Mouse (Mus musculus) embryonic facial prominence, embryonic 14.5 days (tissue): Measurements from ENCODE around the gene 1190005I06Rik. TPM values are rescaled to one million over a fixed set of nuclear protein-coding genes. Genes with fewer than 3 reads are reported as not detected.

Experiments
- ATAC-seq: fragments of 200-750 bp; cut with Nextera tagmentation; 2 replicates; pipeline ENCODE4 v1.8.0; 2017; ENCODE audit warnings: low read depth, moderate number of reproducible peaks, moderate TSS enrichment
- DNase-seq: peaks from one replicate; pipeline ENCODE4 v3.0.0-alpha.2; 2015; ENCODE audit warnings: low spot score
- H3K27ac ChIP-seq: fragments of 300-500 bp; sonication (generic); replicated peaks from 2 replicates; pipeline ENCODE4 v1.5.1; 2014; ENCODE audit warnings: low read depth, mild to moderate bottlenecking, low read length, moderate library complexity
- H3K27me3 ChIP-seq: fragments of 300-500 bp; sonication (generic); replicated peaks from 2 replicates; pipeline ENCODE4 v1.6.1; 2014; ENCODE audit warnings: low read length; ENCODE audit not compliant: control insufficient read depth, insufficient read depth
- H3K36me3 ChIP-seq: fragments of 300-500 bp; sonication (generic); 2 replicates; pipeline ENCODE4 v1.6.1; 2014; ENCODE audit warnings: low read length, mixed read lengths; ENCODE audit not compliant: control insufficient read depth, insufficient read depth
- H3K4me1 ChIP-seq: fragments of 300-500 bp; sonication (generic); 2 replicates; pipeline ENCODE4 v1.6.1; 2014; ENCODE audit warnings: antibody characterized with exemption, low read length; ENCODE audit not compliant: control insufficient read depth, insufficient read depth
- H3K4me2 ChIP-seq: fragments of 300-500 bp; sonication (generic); 2 replicates; pipeline ENCODE4 v1.6.1; 2014; ENCODE audit warnings: low read depth, mild to moderate bottlenecking, low read length, moderate library complexity, mixed read lengths
- H3K4me3 ChIP-seq: fragments of 300-500 bp; sonication (generic); 2 replicates; pipeline ENCODE4 v1.5.1; 2014; ENCODE audit warnings: low read depth, mild to moderate bottlenecking, low read length
- H3K9ac ChIP-seq: fragments of 300-500 bp; sonication (generic); 2 replicates; pipeline ENCODE4 v1.6.1; 2014; ENCODE audit warnings: low read depth, mild to moderate bottlenecking, low read length, moderate library complexity, mixed read lengths
- H3K9me3 ChIP-seq: fragments of 300-500 bp; sonication (generic); 2 replicates; pipeline ENCODE4 v1.6.1; 2016; ENCODE audit warnings: low read length; ENCODE audit not compliant: control insufficient read depth
- WGBS: fragments of 180-500 bp; shearing (Covaris S2); extraction: QIAGEN DNeasy Blood & Tissue Kit; methylation state at CpG from one replicate; pipeline ENCODE4 v1.1.7; 2014; 5-methylcytosine and 5-hydroxymethylcytosine counted together
- polyA plus RNA-seq: library from polyadenylated mRNA; unstranded; fragments of >200 nt; fragmentation: Nextera tagmentation; extraction: Ambion mirVana; gene quantifications from 2 replicates; pipeline ENCODE4 v1.2.1, GENCODE M21; 2014

The 1190005I06Rik gene
- polyA plus RNA-seq, 1 experiment from 2014 or later: 6.9 TPM

- 31% methylated on average over 6 of the region's 6 CpGs for WGBS
Observed at GRCm38 (mm10) chr8:120602672-120603071, 44.8 kb downstream of the 1190005I06Rik start.

GRCm38 (mm10) chr8:120599504-120599903, 47.9 kb downstream of the 1190005I06Rik start:
- no peak for ATAC-seq
- Histone ChIP-seq H3K36me3 (no peaks in the 10 kb centered on the region), H3K4me1 (peaks cover 8% of the 10 kb centered on the region; the same call in 1 of the 2 replicates), H3K4me2 (no peak overlapping the region), H3K9me3 (0 out of 2 replicates have a peak, but pooled peaks cover 2% of the 10 kb centered on the region), H3K4me3 (no peak overlapping the region), H3K27me3 (no peaks in the 10 kb centered on the region), H3K9ac (no peak overlapping the region), H3K27ac (no peak overlapping the region)
- DNase-seq: peak; percentile 70
- 52% methylated on average over 7 of the region's 7 CpGs for WGBS

More at GRCm38 (mm10) chr8:120602672-120603071, 44.8 kb downstream of the 1190005I06Rik start:
- ATAC-seq: no peak
- Histone ChIP-seq H3K4me2 (no peak overlapping the region), H3K27ac (no peak overlapping the region), H3K4me3 (no peak overlapping the region), H3K9ac (0 out of 2 replicates have a peak overlapping the region, but pooled peaks have one; percentile 14), H3K27me3 (no peaks in the 10 kb centered on the region), H3K4me1 (peaks cover 8% of the 10 kb centered on the region; the same call in 1 of the 2 replicates), H3K9me3 (no peaks in the 10 kb centered on the region), H3K36me3 (no peaks in the 10 kb centered on the region)
- peak; percentile 59 for DNase-seq

GRCm38 (mm10) chr8:120598579-120598978, 48.9 kb downstream of the 1190005I06Rik start:
- Histone ChIP-seq H3K27me3 (no peaks in the 10 kb centered on the region), H3K4me1 (peaks cover 8% of the 10 kb centered on the region; the same call in 1 of the 2 replicates), H3K4me3 (no peak overlapping the region; the same call in 1 of the 2 replicates), H3K4me2 (peak overlapping the region; percentile 48), H3K9ac (peak overlapping the region; percentile 41), H3K27ac (no peak overlapping the region), H3K9me3 (0 out of 2 replicates have a peak, but pooled peaks cover 4% of the 10 kb centered on the region), H3K36me3 (no peaks in the 10 kb centered on the region)
- DNase-seq (peak; percentile 80), ATAC-seq (peak; percentile 56)
- 33% methylated on average over 19 of the region's 24 CpGs for WGBS

- WGBS: 11% methylated on average over 5 of the region's 5 CpGs
- Histone ChIP-seq H3K9ac (no peak overlapping the region), H3K27me3 (no peaks in the 10 kb centered on the region), H3K9me3 (0 out of 2 replicates have a peak, but pooled peaks cover 4% of the 10 kb centered on the region), H3K4me2 (no peak overlapping the region), H3K36me3 (no peaks in the 10 kb centered on the region), H3K4me1 (peaks cover 8% of the 10 kb centered on the region; the same call in 1 of the 2 replicates), H3K27ac (no peak overlapping the region), H3K4me3 (no peak overlapping the region)
- DNase-seq (peak; percentile 48), ATAC-seq (0 out of 2 replicates have a peak, but pooled peaks have one; percentile 19)
Observed at GRCm38 (mm10) chr8:120595963-120596362, 51.5 kb downstream of the 1190005I06Rik start.

GRCm38 (mm10) chr8:120594571-120594970, 52.9 kb downstream of the 1190005I06Rik start:
- DNase-seq (no peak), ATAC-seq (no peak)
- Histone ChIP-seq H3K4me2 (no peak overlapping the region), H3K9me3 (0 out of 2 replicates have a peak, but pooled peaks cover 4% of the 10 kb centered on the region), H3K4me3 (no peak overlapping the region), H3K27ac (no peak overlapping the region), H3K4me1 (peaks cover 13% of the 10 kb centered on the region), H3K27me3 (no peaks in the 10 kb centered on the region), H3K9ac (no peak overlapping the region), H3K36me3 (no peaks in the 10 kb centered on the region)
- WGBS: 96% methylated on average over 5 of the region's 5 CpGs

GRCm38 (mm10) chr8:120591587-120592292, 55.7 kb downstream of the 1190005I06Rik start:
- Histone ChIP-seq H3K4me1 (peaks cover 5% of the 10 kb centered on the region; the same call in 1 of the 2 replicates), H3K4me3 (no peak overlapping the region), H3K27ac (no peak overlapping the region), H3K36me3 (no peaks in the 10 kb centered on the region), H3K4me2 (no peak overlapping the region), H3K9ac (no peak overlapping the region), H3K9me3 (0 out of 2 replicates have a peak, but pooled peaks cover 4% of the 10 kb centered on the region), H3K27me3 (no peaks in the 10 kb centered on the region)
- ATAC-seq (no peak), DNase-seq (no peak)
- 63% methylated on average over 10 of the region's 10 CpGs for WGBS

GRCm38 (mm10) chr8:120589921-120590320, 57.5 kb downstream of the 1190005I06Rik start:
- Histone ChIP-seq H3K4me1 (peaks cover 5% of the 10 kb centered on the region; the same call in 1 of the 2 replicates), H3K27me3 (no peaks in the 10 kb centered on the region), H3K4me2 (peak overlapping the region; percentile 56), H3K9ac (peak overlapping the region; percentile 38), H3K4me3 (peak overlapping the region; percentile 41), H3K27ac (peak overlapping the region; percentile 39; the same call in 1 of the 2 replicates), H3K36me3 (peaks cover 10% of the 10 kb centered on the region), H3K9me3 (0 out of 2 replicates have a peak, but pooled peaks cover 4% of the 10 kb centered on the region)
- WGBS: 36% methylated on average over 2 of the region's 2 CpGs
- ATAC-seq (no peak), DNase-seq (no peak)

- Histone ChIP-seq H3K9me3 (no peaks in the 10 kb centered on the region), H3K36me3 (peaks cover 18% of the 10 kb centered on the region), H3K27ac (peak within 1 kb of the TSS; percentile 39; the same call in 1 of the 2 replicates), H3K4me1 (peaks cover 5% of the 10 kb centered on the region; the same call in 1 of the 2 replicates), H3K4me2 (peak within 1 kb of the TSS; percentile 88), H3K4me3 (peak within 1 kb of the TSS; percentile 73), H3K27me3 (no peaks in the 10 kb centered on the region), H3K9ac (peak within 1 kb of the TSS; percentile 82)
- DNase-seq: peak; percentile 100
- peak; percentile 99 for ATAC-seq
- under 1% methylated on average over 64 of the region's 67 CpGs for WGBS
Observed at GRCm38 (mm10) chr8:120588908-120589771, 58.3 kb downstream of the 1190005I06Rik start, which contains the start of gene Gins2. Gins2 (minus strand) TSS chr8:120589304.
